Mouse (Mus musculus) lung, embryonic 14.5 days (tissue): ENCODE measurements around the gene Gper1. TPM values are rescaled to one million over a fixed set of nuclear protein-coding genes. Genes with fewer than 3 reads are reported as not detected.

ENCODE experiments used
- ATAC-seq: fragments of 200-750 bp; cut with Nextera tagmentation; 2 replicates; pipeline ENCODE4 v1.8.0; 2017; ENCODE audit warnings: mild to moderate bottlenecking, moderate TSS enrichment, moderate library complexity; ENCODE audit not compliant: insufficient read depth
- DNase-seq: peaks from one replicate; pipeline ENCODE4 v3.0.0-alpha.2; 2015
- H3K27ac ChIP-seq: fragments of 300-500 bp; sonication (generic); 2 replicates; pipeline ENCODE4 v1.5.1; 2014; ENCODE audit warnings: low read depth, mild to moderate bottlenecking, moderate library complexity
- H3K27me3 ChIP-seq: fragments of 300-500 bp; sonication (generic); 2 replicates; pipeline ENCODE4 v1.6.1; 2014; ENCODE audit warnings: low read length, control low read depth; ENCODE audit not compliant: insufficient read depth
- H3K36me3 ChIP-seq: fragments of 300-500 bp; sonication (generic); 2 replicates; pipeline ENCODE4 v1.6.1; 2014; ENCODE audit warnings: control low read depth; ENCODE audit not compliant: insufficient read depth
- H3K4me1 ChIP-seq: fragments of 300-500 bp; sonication (generic); 2 replicates; pipeline ENCODE4 v1.6.1; 2014; ENCODE audit warnings: antibody characterized with exemption, control low read depth; ENCODE audit not compliant: insufficient read depth
- H3K4me2 ChIP-seq: fragments of 300-500 bp; sonication (generic); 2 replicates; pipeline ENCODE4 v1.6.1; 2014; ENCODE audit warnings: mild to moderate bottlenecking
- H3K4me3 ChIP-seq: fragments of 300-500 bp; sonication (generic); 2 replicates; pipeline ENCODE4 v1.5.1; 2014; ENCODE audit warnings: low read depth, low read length
- H3K9ac ChIP-seq: fragments of 300-500 bp; sonication (generic); 2 replicates; pipeline ENCODE4 v1.6.1; 2014
- H3K9me3 ChIP-seq: fragments of 300-500 bp; sonication (generic); 2 replicates; pipeline ENCODE4 v1.6.1; 2016; ENCODE audit warnings: low read depth, low read length, control low read depth
- CTCF ChIP-seq: IDR thresholded peaks from 2 replicates; pipeline ENCODE4 v1.5.1; 2016; ENCODE audit warnings: antibody characterized with exemption, low read depth
- WGBS: fragments of 180-500 bp; shearing (Covaris S2); extraction: QIAGEN DNeasy Blood & Tissue Kit; methylation state at CpG from one replicate; pipeline ENCODE4 v1.1.7; 2014; 5-methylcytosine and 5-hydroxymethylcytosine counted together
- polyA plus RNA-seq: library from polyadenylated mRNA; unstranded; fragments of >200 nt; fragmentation: Nextera tagmentation; extraction: Ambion mirVana; gene quantifications from 2 replicates; pipeline ENCODE4 v1.2.1, GENCODE M21; 2014

Gene Gper1
- polyA plus RNA-seq, 1 experiment from 2014 or later, result 5.5 TPM

GRCm38 (mm10) chr5:139437769-139438168, 14.8 kb downstream of the Gper1 start:
- Histone ChIP-seq H3K4me2 (no peak overlapping the region), H3K9ac (no peak overlapping the region), H3K36me3 (no peaks in the 10 kb centered on the region), H3K9me3 (no peaks in the 10 kb centered on the region), H3K4me1 (no peaks in the 10 kb centered on the region), H3K27me3 (no peaks in the 10 kb centered on the region), H3K4me3 (no peak overlapping the region), H3K27ac (no peak overlapping the region)
- 94% methylated on average over 4 of the region's 4 CpGs for WGBS
- ATAC-seq (no peak), DNase-seq (no peak)
- no peak for TF ChIP-seq CTCF

GRCm38 (mm10) chr5:139438440-139438839, 15.5 kb downstream of the Gper1 start:
- no peak for TF ChIP-seq CTCF
- no peak overlapping the region for H3K27ac ChIP-seq
- no peak overlapping the region for H3K4me3 ChIP-seq
- H3K4me2 ChIP-seq, result no peak overlapping the region
- 79% methylated on average over 12 of the region's 12 CpGs for WGBS
- DNase-seq (no peak), ATAC-seq (no peak)
- H3K4me1 ChIP-seq, result no peaks in the 10 kb centered on the region
- H3K27me3 ChIP-seq, result no peaks in the 10 kb centered on the region
- no peaks in the 10 kb centered on the region for H3K36me3 ChIP-seq
- H3K9ac ChIP-seq, result no peak overlapping the region
- H3K9me3 ChIP-seq, result no peaks in the 10 kb centered on the region

DNA sequence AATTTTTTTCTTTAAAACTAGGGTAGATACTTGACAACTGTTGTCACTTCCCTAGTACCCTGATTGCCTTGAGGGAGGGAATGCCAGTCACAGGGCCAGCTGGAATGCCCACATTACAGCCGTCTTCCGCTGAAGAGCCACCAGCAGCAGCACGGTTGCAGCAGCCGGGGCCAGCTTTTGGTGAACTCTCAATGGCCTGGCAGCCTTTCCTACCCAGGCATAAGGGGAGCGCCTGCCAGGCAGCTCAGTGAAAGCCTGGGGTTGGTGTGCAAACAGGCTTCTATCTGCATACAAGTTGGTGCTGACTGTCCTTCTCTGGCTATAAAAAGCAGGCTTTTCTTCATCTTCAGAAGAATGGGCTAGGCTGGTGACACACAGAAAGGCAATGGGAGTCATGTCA, 17.5 kb downstream of the Gper1 start:
- WGBS, result 77% methylated on average over 5 of the region's 5 CpGs
- Histone ChIP-seq H3K4me3 (no peak overlapping the region), H3K4me1 (no peaks in the 10 kb centered on the region), H3K27me3 (no peaks in the 10 kb centered on the region), H3K4me2 (no peak overlapping the region), H3K9me3 (no peaks in the 10 kb centered on the region), H3K9ac (no peak overlapping the region), H3K27ac (no peak overlapping the region), H3K36me3 (no peaks in the 10 kb centered on the region)
- DNase-seq (no peak), ATAC-seq (no peak)
- no peak for TF ChIP-seq CTCF

- H3K36me3 ChIP-seq, result no peaks in the 10 kb centered on the region
- DNase-seq (no peak), ATAC-seq (no peak)
- peaks cover 6% of the 10 kb centered on the region; the same call in 1 of the 2 replicates for H3K4me1 ChIP-seq
- no peak overlapping the region for H3K9ac ChIP-seq
- H3K4me2 ChIP-seq, result no peak overlapping the region
- TF ChIP-seq CTCF, result no peak
- no peak overlapping the region for H3K27ac ChIP-seq
- no peak overlapping the region for H3K4me3 ChIP-seq
- H3K27me3 ChIP-seq, result no peaks in the 10 kb centered on the region
- WGBS, result 88% methylated on average over 11 of the region's 11 CpGs
- no peaks in the 10 kb centered on the region for H3K9me3 ChIP-seq
These were observed 18.2 kb downstream of the Gper1 start for GRCm38 (mm10) chr5:139440926-139441725.

GRCm38 (mm10) chr5:139441726-139442018, 18.7 kb downstream of the Gper1 start:
- Histone ChIP-seq H3K9ac (no peak overlapping the region), H3K36me3 (no peaks in the 10 kb centered on the region), H3K4me2 (no peak overlapping the region), H3K4me3 (no peak overlapping the region), H3K4me1 (peaks cover 6% of the 10 kb centered on the region; the same call in 1 of the 2 replicates), H3K9me3 (no peaks in the 10 kb centered on the region), H3K27me3 (no peaks in the 10 kb centered on the region), H3K27ac (no peak overlapping the region)
- ATAC-seq, result no peak
- 85% methylated on average over 2 of the region's 2 CpGs for WGBS
- no peak for TF ChIP-seq CTCF
- DNase-seq, result no peak

DNA sequence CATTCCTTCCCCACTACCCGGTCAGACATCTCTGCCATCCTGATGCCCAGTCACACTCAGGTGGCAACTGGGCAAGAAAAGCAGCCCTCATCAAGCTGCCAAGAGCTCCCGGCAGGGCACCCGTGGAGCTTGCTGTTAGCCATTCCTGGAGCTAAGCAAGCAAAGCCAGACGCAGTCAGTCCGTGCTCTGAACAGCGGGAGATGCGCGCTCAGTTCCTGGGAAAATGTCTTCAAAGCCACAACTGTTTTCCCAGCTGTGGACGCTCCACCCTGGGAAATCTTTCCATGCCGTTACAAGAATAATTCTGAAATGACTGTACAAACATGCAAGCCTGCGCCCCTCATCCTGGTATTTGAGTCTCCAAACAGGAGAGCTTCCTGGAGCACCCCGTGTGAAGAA, 19.5 kb downstream of the Gper1 start:
- no peak for DNase-seq
- Histone ChIP-seq H3K4me3 (no peak overlapping the region), H3K27ac (no peak overlapping the region), H3K9me3 (no peaks in the 10 kb centered on the region), H3K4me2 (no peak overlapping the region), H3K9ac (no peak overlapping the region), H3K36me3 (no peaks in the 10 kb centered on the region), H3K4me1 (peaks cover 6% of the 10 kb centered on the region; the same call in 1 of the 2 replicates), H3K27me3 (no peaks in the 10 kb centered on the region)
- 55% methylated on average over 12 of the region's 12 CpGs for WGBS
- no peak for ATAC-seq
- no peak for TF ChIP-seq CTCF

DNA sequence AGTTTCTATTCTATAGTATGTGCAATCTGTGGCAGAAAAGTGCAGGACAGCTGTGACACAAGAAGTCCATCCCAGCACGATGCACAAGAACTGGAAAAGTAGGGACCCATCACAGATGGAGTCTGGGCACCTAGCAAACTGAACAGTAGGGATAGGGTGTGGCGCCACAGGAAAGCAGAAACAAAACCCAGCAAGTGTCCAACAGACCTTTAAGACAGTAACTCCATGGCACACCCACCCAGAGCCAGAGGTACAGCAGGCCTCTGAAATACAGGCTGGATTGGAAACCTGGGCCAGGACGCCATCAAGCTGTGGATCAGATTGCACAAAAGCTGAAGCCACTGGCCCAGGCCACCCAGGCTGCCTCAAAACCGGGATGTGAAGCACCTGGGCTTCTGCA, 20.0 kb downstream of the Gper1 start:
- Histone ChIP-seq H3K36me3 (no peaks in the 10 kb centered on the region), H3K4me1 (peaks cover 6% of the 10 kb centered on the region; the same call in 1 of the 2 replicates), H3K27me3 (no peaks in the 10 kb centered on the region), H3K9ac (no peak overlapping the region), H3K4me2 (no peak overlapping the region), H3K4me3 (no peak overlapping the region), H3K9me3 (no peaks in the 10 kb centered on the region), H3K27ac (no peak overlapping the region)
- no peak for ATAC-seq
- WGBS, result 63% methylated on average over 4 of the region's 4 CpGs
- no peak for DNase-seq
- no peak for TF ChIP-seq CTCF
